Mouse (Mus musculus): ENCODE results near the gene Prss30. TPM values are rescaled to one million over a fixed set of nuclear protein-coding genes. Genes with fewer than 3 reads are reported as not detected.

The Prss30 gene
- not detected in 2 replicates for polyA plus RNA-seq (2012)

DNA sequence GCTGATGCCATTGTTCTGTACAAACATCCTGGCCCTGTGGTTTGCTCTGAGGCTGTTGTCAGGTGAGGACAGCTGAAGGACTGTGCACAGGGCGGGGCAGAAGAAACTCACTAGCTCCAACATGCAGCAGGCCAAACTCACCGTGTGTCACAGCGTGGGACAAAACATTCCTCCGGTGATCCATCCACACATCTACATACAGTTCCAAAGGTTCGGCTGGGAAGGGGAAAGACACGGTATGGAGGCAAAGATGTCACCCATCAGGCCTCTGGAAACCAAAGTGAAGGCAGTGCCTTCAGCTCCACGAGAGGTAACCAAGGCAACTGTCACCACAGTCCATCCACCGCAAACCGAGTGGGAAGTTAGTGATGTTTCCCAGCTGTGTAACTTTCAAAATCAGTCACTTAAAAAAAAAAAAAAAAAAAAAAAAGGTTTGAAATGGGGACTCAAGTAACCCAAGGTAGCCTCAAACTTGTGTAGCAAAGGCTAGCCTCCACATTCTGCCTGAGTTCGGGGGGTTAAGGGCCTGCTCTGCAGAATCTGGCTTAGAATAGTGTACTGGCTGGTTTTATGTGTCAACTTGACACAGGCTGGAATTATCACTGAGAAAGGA is at the start of gene Prss30:
Gene Prss30 (minus strand): TSS at position 270 of the 613 bp plus-strand sequence.
- TF ChIP-seq GATA1 (IDR thresholded peaks at IDR 0.05; ENCODE audit: low read length): no peak

DNA sequence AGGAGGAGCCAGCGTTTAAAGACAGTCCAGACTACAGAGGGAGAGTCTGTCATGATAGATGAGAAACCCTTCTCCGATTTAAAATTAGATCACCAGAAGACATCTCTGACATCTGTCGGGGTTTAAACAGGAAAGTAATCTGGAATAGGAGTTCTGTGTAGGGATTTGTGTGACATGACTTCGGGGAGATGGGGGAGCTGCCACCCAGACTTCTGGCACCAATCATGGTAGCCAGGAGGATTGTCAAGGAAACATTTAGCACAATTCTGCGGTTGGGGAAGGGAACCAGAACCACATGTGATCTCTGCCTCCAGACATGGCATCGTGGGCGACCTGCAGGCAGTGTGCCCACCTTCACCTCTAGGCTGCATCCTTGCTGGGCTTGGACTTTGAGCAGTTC is 49.1 kb upstream of the Prss30 start:
- no peak for TF ChIP-seq GATA1 (IDR thresholded peaks at IDR 0.05; ENCODE audit: low read length)

DNA sequence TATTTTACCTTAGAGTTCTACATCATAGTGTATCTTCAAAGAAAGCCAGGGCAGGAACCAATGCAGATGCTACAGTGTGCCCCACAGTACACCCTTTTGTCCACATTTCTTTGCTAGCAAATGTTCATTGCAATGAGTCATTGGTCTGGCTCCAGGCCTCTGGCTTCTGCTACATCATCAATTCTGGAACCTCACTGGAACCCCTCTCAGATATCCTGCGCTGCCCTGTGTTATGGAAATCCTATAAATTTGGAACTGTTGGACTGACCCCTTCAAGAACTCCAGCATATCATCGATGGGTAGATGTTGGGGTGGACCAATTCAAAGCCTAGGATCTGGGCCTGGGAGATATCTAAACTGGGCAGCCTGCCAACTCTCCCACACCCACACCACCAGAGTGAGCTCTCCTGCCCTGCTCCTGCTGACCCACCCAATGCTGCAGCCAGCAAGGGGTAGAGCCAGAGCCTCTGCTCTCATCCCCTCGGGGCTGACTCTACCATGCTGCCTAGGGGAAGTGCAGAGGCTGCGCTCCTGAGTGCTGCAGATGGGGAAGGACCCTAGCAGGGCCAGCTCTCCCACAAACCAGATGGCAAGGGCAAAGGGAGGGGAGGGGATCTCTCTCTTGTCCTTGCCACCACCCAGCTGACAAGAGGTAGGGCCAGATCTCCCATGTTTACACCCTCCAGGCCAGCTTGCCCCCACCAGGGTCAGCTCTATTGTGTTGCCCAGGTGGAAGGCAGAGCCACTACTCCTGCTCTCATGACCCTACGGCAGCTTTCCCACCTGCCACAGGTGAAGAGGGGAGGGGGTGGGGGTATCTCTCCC is 41.2 kb upstream of the Prss30 start:
- TF ChIP-seq GATA1 (IDR thresholded peaks at IDR 0.05; ENCODE audit: low read length): no peak

DNA sequence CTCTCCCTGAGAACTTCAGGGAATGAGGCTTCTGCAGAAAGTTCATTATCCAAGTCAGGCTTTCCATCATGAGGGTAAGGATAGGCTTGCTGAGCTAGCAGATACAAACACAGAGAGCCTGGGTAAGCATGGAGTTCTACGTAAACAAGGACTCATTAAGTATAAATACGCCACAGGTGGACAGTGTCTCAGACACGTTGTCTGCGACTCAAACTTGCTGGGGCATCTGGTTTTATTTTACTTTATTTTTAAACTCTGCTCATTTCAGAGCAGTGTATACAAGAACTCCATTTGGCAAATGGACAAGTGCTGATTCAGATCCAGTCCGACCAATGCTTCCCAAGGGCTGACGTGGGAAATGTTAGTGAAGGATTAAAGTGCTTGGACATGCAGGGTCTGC is 40.3 kb upstream of the Prss30 start:
- no peak for TF ChIP-seq GATA1 (IDR thresholded peaks at IDR 0.05; ENCODE audit: low read length)

DNA sequence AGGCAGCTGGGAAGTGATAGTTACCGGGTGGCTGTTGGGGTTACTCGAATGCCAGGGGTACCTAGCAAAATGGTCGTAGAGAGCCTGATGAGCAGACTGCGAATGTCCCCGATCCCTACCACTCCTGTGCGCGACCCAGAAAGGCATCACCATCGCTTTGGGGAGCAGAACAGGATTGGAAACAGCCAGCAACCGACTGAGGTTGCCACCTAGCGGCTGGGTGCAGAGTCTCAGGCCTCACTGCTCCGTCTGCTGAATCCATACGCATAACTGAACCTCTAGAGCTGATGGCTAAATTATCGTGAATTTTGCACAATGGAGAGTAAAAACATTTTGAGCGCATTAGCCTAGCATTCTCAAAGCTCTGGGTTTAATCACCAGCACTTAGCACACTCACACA is 35.4 kb upstream of the Prss30 start:
- TF ChIP-seq GATA1 (IDR thresholded peaks at IDR 0.05; ENCODE audit: low read length): no peak

DNA sequence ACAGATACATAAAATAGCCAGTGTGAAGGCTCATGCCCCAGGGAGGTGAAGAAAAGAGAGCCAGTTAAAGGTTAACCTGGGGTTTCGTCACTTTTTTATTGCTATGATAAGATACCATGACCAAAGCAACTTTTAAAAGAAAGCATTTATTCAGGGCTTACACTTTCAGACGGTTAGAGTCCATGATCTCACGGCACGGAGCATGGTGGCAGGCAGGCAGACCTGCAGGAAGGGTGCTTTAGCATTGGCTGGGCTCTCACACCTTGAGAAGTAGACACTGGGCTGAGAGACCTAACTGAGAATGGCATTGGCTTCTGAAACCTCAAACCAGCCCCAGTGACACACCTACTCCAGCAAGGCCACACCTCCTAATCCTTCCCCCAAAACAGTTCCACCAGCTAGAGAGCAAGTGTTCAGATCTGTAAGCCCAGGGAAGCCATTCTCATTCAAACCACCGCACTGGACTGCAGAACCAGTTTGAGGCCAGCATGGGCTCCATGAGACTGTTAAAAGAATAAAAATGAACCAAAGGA is 34.1 kb upstream of the Prss30 start:
- TF ChIP-seq GATA1 (IDR thresholded peaks at IDR 0.05; ENCODE audit: low read length): no peak

DNA sequence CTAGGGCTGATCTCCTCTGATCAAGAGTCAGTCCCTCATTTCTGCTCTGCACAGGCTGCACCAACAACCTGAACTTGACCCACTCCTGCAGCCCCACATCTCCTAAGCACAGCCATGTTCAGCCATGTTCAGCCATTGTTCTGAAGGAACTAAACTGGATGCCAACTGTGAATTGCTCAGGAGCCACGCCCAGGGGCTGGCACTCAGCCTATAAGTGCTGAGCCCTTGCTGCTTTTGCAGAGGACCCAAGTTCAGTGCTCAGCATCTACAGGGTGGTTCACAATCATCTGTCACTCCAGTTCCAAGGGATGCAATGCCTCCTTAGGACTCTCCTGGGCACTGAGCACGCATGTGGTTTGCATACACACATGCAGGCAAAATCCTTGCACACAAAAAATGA is 32.6 kb upstream of the Prss30 start:
- no peak for TF ChIP-seq GATA1 (IDR thresholded peaks at IDR 0.05; ENCODE audit: low read length)

DNA sequence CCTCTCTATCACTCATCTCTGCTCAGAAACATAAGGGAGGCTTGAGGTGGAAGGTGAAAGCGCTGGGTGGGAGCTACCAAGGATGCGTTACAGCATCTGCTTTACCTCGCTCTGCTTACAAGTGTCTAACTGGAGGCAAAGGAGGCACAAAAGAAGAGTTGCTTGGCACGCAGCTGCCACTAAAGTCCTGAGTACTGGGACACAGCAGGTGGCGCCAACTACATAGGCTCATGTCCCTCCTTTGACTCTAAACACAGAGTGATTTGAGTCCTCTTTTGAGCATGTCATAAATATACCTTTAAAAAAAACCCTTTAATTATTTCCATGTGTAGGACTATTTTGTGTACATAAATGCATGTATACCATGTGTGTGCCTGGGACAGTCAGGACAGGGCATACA is 29.3 kb upstream of the Prss30 start:
- no peak for TF ChIP-seq GATA1 (IDR thresholded peaks at IDR 0.05; ENCODE audit: low read length)

DNA sequence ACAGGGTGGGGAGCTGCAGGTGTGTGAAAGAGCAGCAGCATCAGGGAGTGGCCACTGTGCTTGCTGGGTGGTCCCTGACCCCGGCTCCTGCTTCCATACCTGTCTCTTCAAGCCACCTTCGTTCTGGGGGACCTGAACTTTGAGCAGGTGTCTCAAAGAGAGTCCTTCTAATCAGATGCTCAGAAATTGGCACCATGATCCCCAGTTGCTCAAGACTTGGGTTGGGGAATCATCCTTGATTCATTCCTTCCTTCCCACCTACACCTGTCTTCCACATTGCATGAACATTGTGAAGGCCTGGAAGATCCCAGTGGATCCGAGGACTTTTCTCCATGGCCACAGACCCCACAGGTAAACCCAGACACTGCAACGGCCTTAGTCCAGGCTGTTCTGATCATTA is 27.7 kb upstream of the Prss30 start:
- no peak for TF ChIP-seq GATA1 (IDR thresholded peaks at IDR 0.05; ENCODE audit: low read length)

DNA sequence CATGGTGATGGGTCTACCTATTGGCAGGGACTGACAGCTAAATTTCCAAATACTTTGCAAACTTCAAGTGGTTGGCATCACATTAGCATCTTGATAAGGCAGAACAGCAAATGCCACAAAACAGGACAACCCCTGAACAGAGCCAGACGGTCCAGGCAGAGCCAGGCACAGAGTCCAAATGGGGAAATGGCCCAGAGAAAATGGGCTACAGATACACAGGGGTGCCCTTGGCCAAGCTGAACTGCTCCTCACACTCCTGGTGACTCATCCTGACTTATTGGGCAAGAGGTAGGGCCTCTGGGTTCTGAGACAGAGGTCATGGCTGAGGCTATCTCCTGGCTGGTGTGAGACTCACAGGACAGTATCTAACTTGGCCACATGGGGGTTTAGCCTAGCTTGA is 27.0 kb upstream of the Prss30 start:
- no peak for TF ChIP-seq GATA1 (IDR thresholded peaks at IDR 0.05; ENCODE audit: low read length)

DNA sequence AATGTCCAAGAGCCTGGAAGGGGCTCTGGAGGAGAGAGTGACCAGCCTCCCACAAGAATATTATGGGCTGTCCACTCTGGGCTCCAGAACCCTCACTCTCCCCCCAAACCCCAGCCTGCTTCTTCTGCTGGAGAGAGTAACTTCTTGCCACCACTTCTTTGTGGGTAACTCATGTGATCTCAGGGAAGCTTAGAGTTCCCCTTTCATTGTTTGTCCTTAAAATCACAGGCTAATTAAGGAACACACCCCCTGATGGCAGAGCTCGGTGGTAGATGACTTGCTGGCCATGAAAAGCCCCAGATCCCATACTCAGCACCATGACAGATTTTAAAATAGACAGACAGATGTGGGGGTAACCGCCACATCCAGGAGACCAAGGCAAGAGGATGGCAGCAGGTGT is 26.6 kb upstream of the Prss30 start:
- TF ChIP-seq GATA1 (IDR thresholded peaks at IDR 0.05; ENCODE audit: low read length): no peak

DNA sequence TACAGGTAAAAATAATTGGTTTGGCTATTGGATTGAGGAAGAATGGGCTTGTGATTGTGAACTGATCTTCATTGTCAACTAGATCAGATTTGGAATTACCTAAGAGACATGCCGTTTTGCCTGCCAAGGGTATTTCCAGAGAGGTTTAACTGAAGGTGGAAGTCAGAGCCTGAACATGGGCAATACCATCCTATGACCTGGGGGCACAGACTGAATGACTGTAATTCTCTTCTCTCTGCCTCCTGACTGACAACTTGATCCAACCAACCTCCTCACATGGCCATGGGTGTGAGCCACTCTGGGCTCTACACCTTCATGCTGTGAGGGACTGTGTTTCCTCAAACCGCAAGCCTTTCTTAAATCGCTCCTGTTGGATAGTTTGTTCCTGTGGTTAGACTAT is 24.7 kb upstream of the Prss30 start:
- no peak for TF ChIP-seq GATA1 (IDR thresholded peaks at IDR 0.05; ENCODE audit: low read length)

DNA sequence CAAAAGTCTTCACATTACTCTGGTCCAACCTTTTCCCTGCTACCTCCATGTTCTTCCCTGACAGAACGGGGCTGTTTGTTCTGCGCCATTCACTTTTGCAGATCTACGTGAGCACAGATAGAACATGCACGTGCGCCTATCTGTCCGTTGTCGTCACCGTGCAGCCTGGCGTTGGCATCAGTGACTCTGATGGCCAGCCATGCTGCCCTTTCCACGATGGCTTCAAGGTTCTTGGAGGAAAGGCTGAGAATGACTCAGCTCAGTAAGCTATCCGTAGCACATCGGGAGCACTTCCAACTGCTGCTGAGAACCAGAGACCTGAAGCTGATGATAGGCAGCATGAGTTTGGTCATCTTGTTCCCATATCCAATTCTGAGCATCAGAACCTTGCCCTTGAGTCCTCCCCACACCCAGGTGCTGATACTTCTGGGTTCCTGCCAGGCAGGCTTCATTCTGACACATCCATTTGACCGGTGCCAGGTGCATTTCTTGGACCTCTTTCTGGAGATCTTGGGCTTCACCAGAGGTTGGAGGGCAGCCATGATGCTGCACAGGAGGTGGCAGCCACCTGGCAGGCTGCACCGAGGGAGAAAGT is 23.8 kb upstream of the Prss30 start:
- no peak for TF ChIP-seq GATA1 (IDR thresholded peaks at IDR 0.05; ENCODE audit: low read length)

DNA sequence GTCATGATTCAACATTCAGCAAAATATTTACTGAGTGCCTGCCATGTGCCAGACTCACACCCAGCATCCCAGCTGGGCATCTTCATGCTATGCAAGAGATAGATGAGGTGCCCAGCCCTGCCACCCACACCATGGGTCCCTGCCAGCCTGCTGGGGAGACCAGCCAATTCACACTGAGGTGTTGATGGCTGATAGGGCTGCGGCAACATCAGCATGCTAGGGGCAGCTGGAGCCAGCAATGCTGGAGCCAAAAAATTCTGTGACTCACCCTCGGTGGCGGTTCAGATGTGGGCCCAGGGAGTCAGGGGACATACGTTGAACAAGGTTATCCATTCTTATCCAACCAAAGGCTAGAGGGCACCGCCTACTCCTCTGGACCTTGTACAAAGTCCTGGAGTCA is 20.0 kb upstream of the Prss30 start:
- TF ChIP-seq GATA1 (IDR thresholded peaks at IDR 0.05; ENCODE audit: low read length): no peak

DNA sequence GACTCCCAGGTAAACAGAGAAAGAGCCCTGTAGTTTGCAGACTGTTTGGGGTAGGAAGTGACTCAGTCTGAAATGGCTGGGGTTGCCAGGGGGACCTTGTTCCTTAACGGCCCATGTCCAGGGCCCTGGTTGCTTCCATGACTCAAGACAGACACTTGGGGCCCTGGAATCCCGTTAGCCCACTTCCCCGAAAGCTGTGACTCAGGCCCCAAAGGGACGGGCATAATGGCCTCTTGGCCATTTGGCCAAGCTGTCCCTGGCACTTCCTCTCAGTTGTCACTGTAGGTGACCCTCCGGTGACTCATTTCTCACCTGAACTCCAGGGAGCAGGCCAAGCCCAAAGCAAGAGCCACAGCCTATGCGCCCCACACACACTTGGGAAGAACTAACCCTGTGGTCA is 18.0 kb upstream of the Prss30 start:
- no peak for TF ChIP-seq GATA1 (IDR thresholded peaks at IDR 0.05; ENCODE audit: low read length)

DNA sequence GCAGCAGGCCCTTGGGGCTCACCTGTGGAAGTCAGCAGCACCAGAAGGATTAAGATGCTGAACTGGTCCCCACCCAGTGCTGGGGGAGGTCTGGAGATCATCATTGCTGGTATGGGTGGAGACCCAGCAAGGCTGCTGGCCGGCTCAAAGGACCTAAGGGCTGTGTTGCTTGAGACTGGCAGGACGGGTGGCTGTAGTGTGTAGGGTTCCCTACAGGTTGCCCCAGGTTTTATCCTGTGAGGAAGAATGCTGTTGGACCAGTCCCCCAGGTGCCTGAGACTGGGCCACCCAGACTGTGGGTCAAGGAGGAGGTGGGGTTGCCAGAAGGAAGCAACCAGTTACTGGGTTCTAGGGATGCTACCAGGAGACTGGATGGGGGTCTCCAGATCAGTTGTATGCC is 17.5 kb upstream of the Prss30 start, which contains the start of gene Prss22:
Gene Prss22 (minus strand): TSS at position 200 of the 400 bp plus-strand sequence.
- TF ChIP-seq GATA1 (IDR thresholded peaks at IDR 0.05; ENCODE audit: low read length): no peak
